Mouse (Mus musculus) MEL (cell line): ENCODE results near the gene Ppm1m. TPM values are rescaled to one million over a fixed set of nuclear protein-coding genes. Genes with fewer than 3 reads are reported as not detected.

ENCODE experiments used
- DNase-seq: peaks from one replicate; pipeline ENCODE4 v3.0.0; 2011; ENCODE audit warnings: low read depth, low spot score
- H3K27ac ChIP-seq: 2 replicates; pipeline ENCODE4 v1.5.1; 2012; ENCODE audit warnings: low read depth, mild to moderate bottlenecking, control low read depth, low read length, moderate library complexity; ENCODE audit not compliant: control insufficient read depth
- H3K27me3 ChIP-seq, 2 experiments: fragments of 150-350 bp in 1 of 2; sonication (generic) in 1 of 2; 2 replicates each; pipeline ENCODE4 v1.6.1; 2012; ENCODE audit warnings: low read length in 2 of 2, mild to moderate bottlenecking in 2 of 2, improper control_type of control experiment in 1 of 2, moderate library complexity in 1 of 2; ENCODE audit not compliant: insufficient read depth in 2 of 2, control insufficient read depth in 1 of 2
- H3K36me3 ChIP-seq, 2 experiments: 2 replicates each; pipeline ENCODE4 v1.6.1; 2012 to 2014; ENCODE audit warnings: low read length in 2 of 2, improper control_type of control experiment in 1 of 2, inconsistent platforms in 1 of 2, mild to moderate bottlenecking in 1 of 2; ENCODE audit not compliant: insufficient read depth in 2 of 2, control insufficient read depth in 1 of 2
- H3K4me1 ChIP-seq, 2 experiments: fragments of 150-350 bp in 1 of 2; sonication (generic) in 1 of 2; 2 replicates each; pipeline ENCODE4 v1.6.1; 2012; ENCODE audit warnings: low read length in 2 of 2, improper control_type of control experiment in 1 of 2, mild to moderate bottlenecking in 1 of 2; ENCODE audit not compliant: insufficient read depth in 2 of 2, control insufficient read depth in 1 of 2
- H3K4me3 ChIP-seq, 2 experiments: fragments of 150-350 bp in 1 of 2; sonication (generic) in 1 of 2; 2 replicates each; pipeline ENCODE4 v1.5.1; 2012; ENCODE audit warnings: low read depth in 2 of 2, low read length in 2 of 2, mild to moderate bottlenecking in 2 of 2, moderate library complexity in 2 of 2, control low read depth in 1 of 2, improper control_type of control experiment in 1 of 2; ENCODE audit not compliant: control insufficient read depth in 1 of 2, insufficient read depth in 1 of 2
- H3K79me2 ChIP-seq: 2 replicates; pipeline ENCODE4 v1.6.1; 2012; ENCODE audit warnings: mild to moderate bottlenecking, low read length, moderate library complexity; ENCODE audit not compliant: control insufficient read depth, poor library complexity, insufficient read depth
- H3K9ac ChIP-seq: 2 replicates; pipeline ENCODE4 v1.6.1; 2012; ENCODE audit warnings: low read depth, mild to moderate bottlenecking, control low read depth, low read length, moderate library complexity; ENCODE audit not compliant: control insufficient read depth, poor library complexity, severe bottlenecking
- H3K9me3 ChIP-seq: fragments of 150-350 bp; sonication (generic); replicated peaks from 2 replicates; pipeline ENCODE4 v1.6.1; 2012; ENCODE audit warnings: mild to moderate bottlenecking, low read length, improper control_type of control experiment, moderate library complexity; ENCODE audit not compliant: insufficient read depth
- BHLHE40 ChIP-seq: IDR thresholded peaks from 2 replicates; pipeline ENCODE4 v1.6.1; 2012; ENCODE audit warnings: low read depth, mild to moderate bottlenecking, inconsistent platforms, low read length, improper control_type of control experiment, borderline replicate concordance
- CHD1 ChIP-seq: IDR thresholded peaks from 2 replicates; pipeline ENCODE4 v1.6.1; 2012; ENCODE audit warnings: low read depth, mild to moderate bottlenecking, inconsistent platforms, low read length, improper control_type of control experiment
- CTCF ChIP-seq, 3 experiments: IDR thresholded peaks in 2 of 3; conservative IDR thresholded peaks in 1 of 3; 2 replicates each; pipeline ENCODE4 v1.5.1; 2011 to 2012; ENCODE audit warnings: low read length in 3 of 3, low read depth in 2 of 3, mild to moderate bottlenecking in 2 of 3, improper control_type of control experiment in 1 of 3, inconsistent platforms in 1 of 3, mixed read lengths in 1 of 3, moderate library complexity in 1 of 3; ENCODE audit not compliant: control insufficient read depth in 1 of 3, insufficient read depth in 1 of 3, poor library complexity in 1 of 3, severe bottlenecking in 1 of 3
- E2F4 ChIP-seq: IDR thresholded peaks from 2 replicates; pipeline ENCODE4 v1.6.1; 2011; ENCODE audit warnings: low read depth, low read length, improper control_type of control experiment, borderline replicate concordance
- EP300 ChIP-seq, 2 experiments: IDR thresholded peaks; 2 replicates each; pipeline ENCODE4 v1.6.1; 2011; ENCODE audit warnings: improper control_type of control experiment in 2 of 2, low read length in 2 of 2, low read depth in 1 of 2, mild to moderate bottlenecking in 1 of 2
- ETS1 ChIP-seq: IDR thresholded peaks from 2 replicates; pipeline ENCODE4 v1.6.1; 2012; ENCODE audit warnings: low read depth, mild to moderate bottlenecking, inconsistent platforms, low read length, improper control_type of control experiment, moderate library complexity
- JUND ChIP-seq: IDR thresholded peaks from 2 replicates; pipeline ENCODE4 v1.6.1; 2011; ENCODE audit warnings: low read depth, mild to moderate bottlenecking, improper control_type of control experiment, low read length
- MAFK ChIP-seq: IDR thresholded peaks from 2 replicates; pipeline ENCODE4 v1.6.1; 2011; ENCODE audit warnings: low read depth, mild to moderate bottlenecking, low read length, improper control_type of control experiment, borderline replicate concordance
- NELFE ChIP-seq: IDR thresholded peaks from 2 replicates; pipeline ENCODE4 v1.6.1; 2011; ENCODE audit warnings: low read depth, low read length, improper control_type of control experiment
- POLR2A ChIP-seq, 2 experiments: IDR thresholded peaks; 2 replicates each; pipeline ENCODE4 v1.6.1; 2011 to 2012; ENCODE audit warnings: low read length in 2 of 2, mild to moderate bottlenecking in 2 of 2, control low read depth in 1 of 2, improper control_type of control experiment in 1 of 2, low read depth in 1 of 2, moderate library complexity in 1 of 2; ENCODE audit not compliant: control insufficient read depth in 1 of 2, insufficient read depth in 1 of 2, poor library complexity in 1 of 2
- POLR2AphosphoS2 ChIP-seq: IDR thresholded peaks from 2 replicates; pipeline ENCODE4 v1.6.1; 2011; ENCODE audit warnings: low read length, improper control_type of control experiment
- POLR2AphosphoS5 ChIP-seq: IDR thresholded peaks from 2 replicates; pipeline ENCODE4 v1.6.1; 2012; ENCODE audit warnings: low read depth, borderline replicate concordance, mild to moderate bottlenecking, inconsistent platforms, low read length, moderate library complexity, mixed read lengths
- RAD21 ChIP-seq: IDR thresholded peaks from 2 replicates; pipeline ENCODE4 v1.6.1; 2011; ENCODE audit warnings: mild to moderate bottlenecking, low read depth, low read length, improper control_type of control experiment
- SIN3A ChIP-seq: IDR thresholded peaks from 2 replicates; pipeline ENCODE4 v1.6.1; 2012; ENCODE audit warnings: low read length, improper control_type of control experiment, inconsistent platforms
- UBTF ChIP-seq: IDR thresholded peaks from 2 replicates; pipeline ENCODE4 v1.6.1; 2012; ENCODE audit warnings: low read depth, mild to moderate bottlenecking, inconsistent platforms, low read length, improper control_type of control experiment, moderate library complexity, borderline replicate concordance; ENCODE audit not compliant: insufficient read depth
- ZC3H11A ChIP-seq: IDR thresholded peaks from 2 replicates; pipeline ENCODE4 v1.6.1; 2012; ENCODE audit warnings: low read depth, mild to moderate bottlenecking, inconsistent platforms, low read length, improper control_type of control experiment
- ZKSCAN1 ChIP-seq: IDR thresholded peaks from 2 replicates; pipeline ENCODE4 v1.6.1; 2012; ENCODE audit warnings: low read depth, mild to moderate bottlenecking, inconsistent platforms, low read length, improper control_type of control experiment, moderate library complexity
- ZMIZ1 ChIP-seq: IDR thresholded peaks from 2 replicates; pipeline ENCODE4 v1.6.1; 2012; ENCODE audit warnings: low read depth, mild to moderate bottlenecking, inconsistent platforms, low read length, improper control_type of control experiment, moderate library complexity
- polyA plus RNA-seq, 2 experiments: library from polyadenylated mRNA; stranded (reverse) in 1 of 2; unstranded in 1 of 2; fragments of >175 nt in 1 of 2; fragments of >200 nt in 1 of 2; gene quantifications; 2 replicates each; pipeline versions ENCODE4 v1.2.1 to v1.2.4; 2012; ENCODE audit warnings: low replicate concordance in 2 of 2, low read depth in 1 of 2; ENCODE audit not compliant: insufficient read length in 2 of 2, insufficient read depth in 1 of 2, missing spikeins in 1 of 2
- total RNA-seq: library from RNA; depleted of rRNA; stranded (reverse); fragments of 300-350 nt; gene quantifications from 2 replicates; pipeline ENCODE4 v1.2.3, GENCODE M21; 2012

Gene Ppm1m
- total and polyA plus RNA-seq, 3 experiments = 34.2 to 47.2 TPM; not detected in 1

DNA sequence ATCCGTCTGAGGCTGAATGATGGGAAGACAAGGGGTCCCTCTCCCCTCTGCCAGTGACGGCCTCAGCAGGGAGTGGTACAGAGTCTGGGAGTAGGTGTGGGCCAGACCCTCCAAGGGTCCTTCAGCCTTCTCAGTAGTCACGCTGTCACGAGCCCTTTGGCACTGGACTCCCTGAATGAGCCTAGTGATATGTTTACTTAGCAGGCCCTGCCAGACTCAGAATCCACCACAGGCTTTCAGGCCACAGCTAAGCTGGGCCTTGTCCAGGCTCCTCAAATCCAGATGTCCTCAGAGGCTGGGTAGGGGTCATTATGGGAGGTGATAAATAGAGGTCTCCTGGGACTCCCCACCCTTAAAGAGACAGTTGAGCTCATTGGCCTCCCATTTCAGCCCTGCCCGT is 8.6 kb upstream of the Ppm1m start:
- peaks cover 5 to 14% of the 10 kb centered on the region in 2 experiments for H3K4me1 ChIP-seq
- H3K27ac ChIP-seq = no peak overlapping the region
- peaks cover 12% of the 10 kb centered on the region; the same call in 1 of the 2 replicates for H3K79me2 ChIP-seq
- no peaks in the 10 kb centered on the region for H3K9me3 ChIP-seq
- no peaks in the 10 kb centered on the region for H3K27me3 ChIP-seq
- H3K4me3 ChIP-seq = no peak overlapping the region
- no peak for DNase-seq
- TF ChIP-seq POLR2AphosphoS5 = no peak
- TF ChIP-seq UBTF = no peak
- TF ChIP-seq EP300 (IDR thresholded peaks at IDR 0.05; ENCODE audit: low read depth in 1 of 2, low read length in 2 of 2) = no peak
- TF ChIP-seq ETS1 = no peak
- no peak for TF ChIP-seq ZKSCAN1
- no peak for TF ChIP-seq E2F4
- no peak for TF ChIP-seq SIN3A
- TF ChIP-seq ZC3H11A = no peak
- no peak for TF ChIP-seq RAD21
- TF ChIP-seq NELFE = no peak
- peaks cover 0 to 4% of the 10 kb centered on the region in 2 experiments; a peak in 3 of 4 replicates for H3K36me3 ChIP-seq
- no peak overlapping the region for H3K9ac ChIP-seq

DNA sequence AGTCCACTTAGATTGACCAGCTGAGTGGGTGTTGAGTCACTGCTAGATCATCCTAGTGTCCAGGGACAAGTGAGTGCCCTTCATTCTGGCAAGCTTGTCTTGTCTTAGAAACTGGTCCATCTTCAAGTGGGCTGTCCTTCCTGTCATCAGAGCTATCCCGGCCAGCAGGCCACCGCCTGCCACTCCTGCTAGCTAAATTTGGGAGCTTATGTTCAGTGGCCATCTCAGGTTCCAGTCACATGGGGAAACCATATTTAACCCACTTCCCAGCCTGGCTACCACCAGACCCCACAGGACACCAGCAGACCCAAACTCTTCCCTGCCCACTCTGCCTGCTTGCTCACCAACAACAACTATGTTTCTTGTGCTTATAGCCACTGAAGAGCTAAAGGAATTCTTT is 7.0 kb upstream of the Ppm1m start:
- no peak for TF ChIP-seq BHLHE40
- TF ChIP-seq POLR2AphosphoS5 = no peak
- no peak for TF ChIP-seq ZKSCAN1
- peaks cover 0 to 8% of the 10 kb centered on the region in 2 experiments; a peak in 2 of 4 replicates for H3K36me3 ChIP-seq
- peaks cover 14% of the 10 kb centered on the region for H3K79me2 ChIP-seq
- DNase-seq = no peak
- no peak overlapping the region for H3K4me3 ChIP-seq
- no peak overlapping the region for H3K27ac ChIP-seq
- H3K9ac ChIP-seq = no peak overlapping the region
- no peaks in the 10 kb centered on the region for H3K27me3 ChIP-seq
- H3K4me1 ChIP-seq = peaks cover 5 to 19% of the 10 kb centered on the region in 2 experiments
- H3K9me3 ChIP-seq = no peaks in the 10 kb centered on the region

DNA sequence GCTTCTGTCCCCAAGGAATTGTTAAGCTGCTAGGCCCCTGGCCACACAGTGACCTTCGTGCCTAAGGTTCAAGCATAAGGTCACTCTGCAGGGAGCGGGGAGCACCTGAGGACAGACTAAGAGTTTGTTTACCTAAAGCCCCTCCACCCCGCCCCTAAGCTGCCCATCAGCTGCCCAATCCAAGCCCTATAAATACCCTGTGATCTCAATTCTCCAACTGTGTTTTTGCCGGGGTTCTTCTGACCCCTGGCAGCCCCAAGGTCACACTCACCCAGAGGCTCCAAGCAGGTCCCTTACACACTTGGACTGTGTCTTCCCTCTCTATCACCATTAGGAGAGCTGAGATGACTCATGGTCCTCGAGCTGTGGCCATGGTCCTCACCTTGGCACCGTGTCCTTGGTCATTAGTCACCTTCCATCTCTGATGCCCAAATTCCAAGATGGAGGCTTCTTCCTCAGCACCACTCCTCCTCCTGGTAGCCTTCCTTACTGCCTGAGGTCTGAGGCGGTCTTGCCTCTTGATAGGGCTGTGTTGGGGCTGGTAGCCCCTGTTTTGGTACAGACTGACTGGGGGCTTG is 6.3 kb upstream of the Ppm1m start:
- no peak for DNase-seq
- Histone ChIP-seq H3K4me3 (no peak overlapping the region), H3K27ac (no peak overlapping the region), H3K9ac (no peak overlapping the region), H3K4me1 (peaks cover 5 to 19% of the 10 kb centered on the region in 2 experiments), H3K79me2 (peaks cover 14% of the 10 kb centered on the region), H3K9me3 (no peaks in the 10 kb centered on the region), H3K27me3 (no peaks in the 10 kb centered on the region), H3K36me3 (peaks cover 0 to 8% of the 10 kb centered on the region in 2 experiments; a peak in 2 of 4 replicates)
- TF ChIP-seq CHD1 = no peak
- TF ChIP-seq POLR2AphosphoS5 = no peak
- no peak for TF ChIP-seq EP300 (IDR thresholded peaks at IDR 0.05; ENCODE audit: low read depth in 1 of 2, low read length in 2 of 2)
- no peak for TF ChIP-seq CTCF (IDR thresholded peaks at IDR 0.05 in 2 of 3, conservative IDR thresholded peaks at IDR 0.05 in 1 of 3; ENCODE audit: control insufficient read depth in 1 of 3, insufficient read depth in 1 of 3, low read depth in 2 of 3, low read length in 3 of 3, poor library complexity in 1 of 3, severe bottlenecking in 1 of 3)
- TF ChIP-seq NELFE = no peak
- no peak for TF ChIP-seq ZMIZ1
- TF ChIP-seq UBTF = no peak
- no peak for TF ChIP-seq MAFK
- no peak for TF ChIP-seq POLR2AphosphoS2
- TF ChIP-seq JUND = no peak
- no peak for TF ChIP-seq POLR2A (IDR thresholded peaks at IDR 0.05; ENCODE audit: control insufficient read depth in 1 of 2, insufficient read depth in 1 of 2, low read depth in 1 of 2, low read length in 2 of 2, poor library complexity in 1 of 2)
